Mouse (Mus musculus) layer of hippocampus, postnatal 10 days (tissue): ENCODE results near the gene Kcns3. TPM values are rescaled to one million over a fixed set of nuclear protein-coding genes. Genes with fewer than 3 reads are reported as not detected.

Experiments used
- DNase-seq, 2 experiments: peaks; one replicate each; pipeline ENCODE4 v3.0.0; 2021; ENCODE audit warnings: low spot score in 2 of 2
- long read RNA-seq: library from polyadenylated mRNA; stranded (forward); transcript quantifications from one replicate; pipeline ENCODE4 v2.0.0, GENCODE M21; 2023
- total RNA-seq, 2 experiments: library from RNA; stranded (reverse); gene quantifications; 2 replicates each; pipeline ENCODE4 v1.2.3; 2021

Kcns3 gene
- 1 to 10 TPM; 4.0 to 4.1 TPM for total RNA-seq
- long read RNA-seq, partial matches to known transcripts = 1 of 7 reads
- long read RNA-seq, other reads (novel, unspliced or antisense) = 1 of 7 reads

- peak in 1 of 2 experiments; percentile 13 for DNase-seq
Observed at GRCm38 (mm10) chr12:11151015-11151414, at the start of gene Kcns3. Gene Kcns3, minus strand, starts transcription at chr12:11151056.

GRCm38 (mm10) chr12:11198551-11198950 lies 47.7 kb upstream of the Kcns3 start:
- no peak for DNase-seq

DNA sequence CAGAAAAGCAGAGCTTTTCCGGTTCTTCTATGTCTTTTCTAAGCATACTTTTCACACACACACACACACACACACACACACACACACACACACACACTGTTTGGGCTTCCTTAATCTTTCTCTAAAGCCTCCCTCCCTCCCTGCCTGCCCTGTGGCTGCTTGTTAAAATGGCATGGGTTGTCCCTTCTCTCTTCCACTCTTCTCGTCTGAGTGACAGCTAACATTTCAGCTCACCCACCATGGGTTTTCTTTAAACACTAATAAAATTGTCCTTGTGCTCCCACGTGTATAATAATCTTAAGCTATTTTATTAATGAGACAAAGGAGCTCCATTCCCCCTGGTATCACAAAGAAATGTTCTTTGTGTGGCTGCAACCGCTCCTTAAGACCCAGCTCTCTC lies 47.2 kb upstream of the Kcns3 start:
- no peak for DNase-seq

DNA sequence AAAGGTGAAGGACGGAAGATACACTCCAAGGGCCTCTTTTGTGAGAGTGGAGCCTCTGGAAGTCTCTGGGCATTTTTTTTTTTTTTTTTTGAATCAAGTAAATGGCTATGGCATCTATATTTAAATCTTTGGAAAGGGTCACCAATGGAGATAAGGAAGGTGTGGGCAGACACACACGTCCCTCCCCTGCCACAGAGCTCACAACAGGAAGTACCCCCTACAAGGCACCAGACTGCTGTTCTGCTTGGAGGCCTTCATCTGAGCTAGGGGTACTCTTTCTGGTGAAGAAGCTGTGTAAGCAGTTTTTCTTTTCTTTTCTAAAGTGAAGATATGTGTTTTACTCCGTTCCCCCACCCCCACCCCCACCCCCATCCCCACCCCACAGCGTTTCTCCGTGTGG lies 46.0 kb upstream of the Kcns3 start:
- no peak for DNase-seq

DNA sequence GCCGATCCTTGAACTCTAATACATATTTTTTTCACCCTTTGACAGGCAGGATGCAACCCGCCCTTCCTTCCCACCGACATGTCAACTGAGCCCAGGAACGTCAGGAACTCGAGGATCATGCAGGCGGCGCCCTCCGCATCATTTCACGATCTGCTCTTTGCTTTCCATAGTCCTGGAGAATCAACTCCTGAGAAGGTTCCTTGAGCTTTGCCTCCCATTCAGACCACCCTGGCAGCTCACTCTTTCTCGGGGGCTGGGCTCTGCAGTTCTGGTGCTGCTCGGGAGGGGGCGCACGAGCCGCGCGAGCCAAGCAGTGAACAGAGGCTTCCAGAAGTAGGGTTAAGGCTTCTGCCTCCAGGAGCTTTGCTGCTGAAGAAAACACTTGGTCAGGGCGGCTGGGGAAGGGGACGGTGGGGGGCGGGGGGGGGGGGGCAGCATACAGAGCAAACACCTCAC lies 45.3 kb upstream of the Kcns3 start:
- peak; percentile 81 to 86 for DNase-seq

- DNase-seq = no peak
Observed at GRCm38 (mm10) chr12:11195031-11195430, 44.2 kb upstream of the Kcns3 start.

DNA sequence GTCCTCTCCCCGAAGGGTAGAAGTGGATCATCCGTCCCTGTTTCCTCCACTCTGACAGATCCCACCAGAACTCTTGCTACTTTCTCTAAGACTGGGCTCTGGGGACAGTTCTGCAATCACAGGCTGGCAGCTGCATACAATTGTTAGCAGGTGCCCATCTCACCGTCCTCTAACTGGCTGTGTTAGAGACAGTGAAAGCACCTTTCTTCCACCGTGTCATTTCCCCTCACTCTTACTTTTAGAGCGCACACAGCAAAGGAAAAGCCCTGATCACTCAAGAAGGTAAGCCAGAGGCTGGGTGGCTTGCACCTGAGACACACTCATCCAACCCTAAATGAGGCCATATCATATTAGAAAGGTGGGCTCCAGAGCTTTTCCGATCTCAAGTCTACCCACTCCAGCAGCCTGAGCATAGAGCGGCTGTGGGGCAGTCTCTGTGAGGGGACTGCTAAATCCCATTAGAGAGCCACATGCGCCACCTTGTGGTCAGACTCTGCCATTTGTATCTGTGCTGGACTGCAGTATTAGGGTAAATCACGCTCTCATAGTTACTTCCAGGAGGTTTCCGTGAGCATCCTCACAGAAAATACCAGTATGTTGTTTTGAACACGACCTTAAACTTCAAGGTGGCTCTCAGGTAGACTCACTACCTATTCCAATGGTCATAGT lies 27.8 kb upstream of the Kcns3 start:
- DNase-seq = peak; percentile 94

DNA sequence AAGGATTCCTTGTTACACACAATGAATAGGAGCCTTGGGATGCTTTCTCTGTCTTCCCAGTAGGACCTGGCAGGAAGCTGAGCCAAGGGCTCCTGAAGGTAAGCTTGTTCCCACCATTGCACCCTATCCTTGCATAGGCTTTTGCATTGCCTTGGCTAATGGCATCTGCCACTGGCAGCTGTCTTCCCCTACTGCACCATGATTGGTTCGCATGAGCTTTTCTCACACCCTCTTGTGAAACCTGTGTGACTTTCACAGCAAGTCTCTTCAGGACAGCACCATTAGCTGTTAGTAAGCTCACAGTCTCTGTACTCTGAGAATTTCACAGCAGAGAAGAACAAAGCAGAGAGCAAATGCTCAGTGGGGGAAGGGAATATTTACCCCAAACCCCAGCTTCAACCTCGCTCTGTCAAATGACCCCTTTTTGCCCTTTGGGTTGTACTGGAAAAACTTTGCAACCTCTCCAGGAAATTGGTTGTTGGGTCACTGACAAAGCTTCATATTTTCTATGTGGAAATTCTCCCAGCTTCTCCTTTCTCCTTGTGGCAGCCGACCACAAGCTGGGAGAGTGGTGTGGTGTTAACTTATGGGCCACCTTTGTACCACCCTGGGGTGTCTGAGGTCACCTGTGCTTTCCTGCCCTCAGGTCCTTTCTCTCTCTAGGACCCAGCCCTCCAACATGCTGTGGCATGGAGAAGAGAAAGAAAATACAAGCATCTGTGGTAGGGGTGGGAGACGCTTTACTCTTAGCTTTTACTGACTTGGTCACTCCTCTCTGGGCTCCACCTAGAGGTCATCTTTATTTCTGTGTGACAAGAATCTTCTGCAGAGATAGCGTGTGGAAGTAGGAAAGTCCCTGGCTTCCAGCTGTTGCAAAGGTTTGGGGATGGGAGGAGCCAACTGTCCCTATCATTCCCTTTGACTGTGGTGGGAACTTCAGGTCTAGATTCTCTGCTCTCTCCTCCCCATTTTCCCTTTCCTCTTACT lies 26.8 kb upstream of the Kcns3 start:
- peak in 1 of 2 experiments; percentile 16 for DNase-seq

DNA sequence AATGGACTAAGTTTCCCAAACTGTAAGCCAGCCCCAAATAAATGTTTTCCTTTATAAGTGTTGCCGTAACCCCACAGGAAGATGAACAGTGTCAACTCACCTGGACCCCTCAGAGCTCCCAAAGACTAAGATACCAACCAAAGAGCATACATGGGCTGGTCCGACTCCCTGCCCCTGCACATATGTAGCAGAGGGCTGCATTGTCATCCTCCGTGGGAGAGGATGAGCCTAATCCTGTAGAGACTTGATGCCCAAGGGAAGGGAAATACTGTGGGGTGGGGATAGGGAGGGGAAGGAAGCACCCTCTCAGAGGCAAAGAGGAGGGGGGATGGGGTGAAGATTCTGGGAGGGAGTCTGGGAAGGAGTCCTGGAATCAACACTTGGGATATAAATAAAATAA lies 7.8 kb upstream of the Kcns3 start:
- DNase-seq = no peak

DNA sequence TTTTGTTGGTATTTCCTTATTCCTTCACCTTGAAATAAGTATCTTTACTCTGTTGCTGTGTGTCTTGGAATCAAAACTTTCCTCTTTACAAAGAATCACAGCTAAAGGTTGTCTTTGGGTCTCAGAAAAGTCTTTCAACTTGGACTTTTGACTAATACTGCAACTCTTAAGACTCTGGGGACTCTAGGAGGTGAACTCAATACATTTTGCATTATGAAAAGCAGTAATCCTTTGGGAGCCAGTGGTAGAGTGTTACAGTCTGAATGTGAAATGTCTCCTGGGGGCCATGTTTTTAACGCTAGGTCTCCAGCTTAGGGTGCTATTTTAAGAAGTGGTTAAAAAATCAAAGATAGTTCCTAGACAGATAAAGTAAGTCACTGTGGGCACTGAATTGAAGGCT lies 4.3 kb upstream of the Kcns3 start:
- no peak for DNase-seq

- no peak for DNase-seq
Observed at GRCm38 (mm10) chr12:11153587-11153986, 2.7 kb upstream of the Kcns3 start.

GRCm38 (mm10) chr12:11150192-11150935 lies 492 bp downstream of the Kcns3 start:
- DNase-seq = peak; percentile 12 to 44

- peak; percentile 43 to 57 for DNase-seq
Observed at GRCm38 (mm10) chr12:11149421-11150191, 1.2 kb downstream of the Kcns3 start.

- peak in 1 of 2 experiments; percentile 23 for DNase-seq
Observed at GRCm38 (mm10) chr12:11149121-11149420, 1.8 kb downstream of the Kcns3 start.

DNA sequence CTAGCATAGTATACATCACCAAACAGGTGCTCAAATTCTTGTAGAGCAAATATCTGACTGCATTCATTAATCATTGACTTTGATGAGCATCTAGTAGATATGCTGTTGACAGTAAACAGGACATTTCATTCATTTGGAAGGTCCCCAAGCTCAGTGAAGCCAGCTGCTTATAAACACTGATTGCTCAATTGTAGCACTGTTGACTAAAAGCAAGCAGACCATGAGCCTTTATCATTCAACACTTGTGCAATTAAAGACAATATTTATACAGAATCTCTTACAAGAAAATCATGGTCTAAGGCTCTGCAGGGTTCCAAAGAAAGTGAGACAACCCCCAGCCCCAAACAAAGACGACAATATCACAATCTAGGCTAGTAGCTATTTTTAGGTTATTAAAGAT lies 6.0 kb downstream of the Kcns3 start:
- no peak for DNase-seq

- no peak for DNase-seq
Observed at GRCm38 (mm10) chr12:11132418-11132817, 18.4 kb downstream of the Kcns3 start.

DNA sequence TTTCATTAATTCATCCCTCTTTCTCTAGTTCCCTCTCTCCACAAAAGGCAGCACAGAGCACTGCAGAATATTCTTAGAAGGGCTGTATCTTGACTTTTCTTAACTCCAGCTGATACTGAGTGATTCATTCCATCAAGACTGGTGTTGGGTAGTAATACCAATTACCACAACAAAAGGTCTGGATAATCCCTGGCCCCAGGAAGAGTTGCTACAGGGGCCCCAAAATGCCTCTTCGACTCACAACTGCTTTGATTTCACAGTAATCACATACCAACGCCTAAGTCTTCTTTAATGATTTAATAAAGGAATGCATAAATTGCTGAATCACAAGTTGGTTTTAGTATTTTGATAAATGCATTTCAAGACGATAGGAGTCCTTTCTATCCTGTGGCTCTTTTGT lies 21.7 kb downstream of the Kcns3 start:
- no peak for DNase-seq

- DNase-seq = no peak
Observed at GRCm38 (mm10) chr12:11126186-11126759, 24.6 kb downstream of the Kcns3 start.

- DNase-seq = no peak
Observed at GRCm38 (mm10) chr12:11101565-11101964, 49.3 kb downstream of the Kcns3 start.

- DNase-seq = no peak
Observed at GRCm38 (mm10) chr12:11088626-11089372, 62.1 kb downstream of the Kcns3 start.
